Mouse (Mus musculus) c-Kit-positive CD71-positive TER-119-negative erythroid progenitor cells, embryonic 14.5 days (primary cell): ENCODE data around the gene Atg2a.

Source experiments
- DNase-seq: peaks from one replicate; pipeline ENCODE4 v3.0.0-alpha.2; 2013; ENCODE audit warnings: low read depth

Gene Atg2a

DNA sequence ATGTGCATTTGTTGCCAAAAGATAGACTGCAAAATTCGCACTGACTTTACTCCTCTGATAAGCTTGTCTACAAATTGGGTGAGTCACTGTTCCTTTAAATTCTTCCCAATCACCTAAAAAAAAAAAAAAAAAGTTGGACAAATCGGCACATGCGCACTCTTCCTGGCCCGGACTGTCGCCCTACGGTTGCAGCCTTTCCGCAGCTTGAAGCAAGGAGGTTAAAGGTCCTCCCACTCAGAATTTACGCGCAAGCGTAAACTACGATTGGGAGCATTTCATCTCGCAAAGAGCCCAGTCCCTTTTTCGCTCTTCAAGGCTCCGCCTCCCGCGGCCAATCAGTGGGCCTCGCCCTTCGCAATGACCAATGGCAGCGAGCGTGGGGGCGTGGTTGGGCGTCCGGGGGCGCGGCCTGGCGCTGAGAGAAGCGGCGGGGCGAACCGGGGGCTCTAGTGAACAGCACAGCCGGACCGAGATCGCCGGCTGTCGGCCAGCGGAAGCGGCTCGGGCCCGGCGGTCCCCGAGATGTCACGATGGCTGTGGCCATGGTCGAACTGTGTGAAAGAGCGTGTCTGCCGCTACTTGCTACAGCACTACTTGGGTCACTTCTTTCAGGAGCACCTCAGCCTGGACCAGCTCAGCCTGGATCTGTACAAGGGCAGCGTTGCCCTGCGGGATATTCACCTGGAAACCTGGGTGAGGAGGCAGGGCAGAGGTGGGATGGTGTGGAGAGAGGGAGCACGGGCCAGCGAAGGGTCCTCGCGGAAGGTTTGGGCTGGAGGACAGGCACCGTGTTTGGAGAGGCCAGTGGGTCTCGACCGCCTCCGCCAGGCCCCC lies at the start of gene Atg2a:
TSS of gene Atg2a (plus strand) at position 395 of the 834 bp plus-strand sequence.
- DNase-seq = peak; percentile 99

DNA sequence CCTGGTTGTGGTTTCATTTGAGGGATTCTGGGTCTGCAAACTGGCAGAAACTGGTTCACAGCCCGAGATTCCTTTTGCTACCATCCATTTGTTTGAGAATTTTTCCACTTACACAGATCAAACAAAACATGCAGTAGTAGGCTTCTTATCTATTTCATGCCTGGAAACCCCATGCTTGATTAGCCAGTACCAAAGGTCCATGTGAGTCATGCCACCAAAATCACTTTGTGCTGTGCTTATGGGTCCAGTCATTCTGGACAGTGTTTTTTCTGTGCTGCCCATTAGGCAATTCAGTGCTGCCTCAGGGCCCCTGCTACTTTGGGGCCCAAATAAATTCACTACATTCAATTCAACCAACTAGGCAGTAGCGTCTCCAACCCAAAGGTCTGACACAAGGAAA lies 37.2 kb upstream of the Atg2a start:
- DNase-seq = no peak

DNA sequence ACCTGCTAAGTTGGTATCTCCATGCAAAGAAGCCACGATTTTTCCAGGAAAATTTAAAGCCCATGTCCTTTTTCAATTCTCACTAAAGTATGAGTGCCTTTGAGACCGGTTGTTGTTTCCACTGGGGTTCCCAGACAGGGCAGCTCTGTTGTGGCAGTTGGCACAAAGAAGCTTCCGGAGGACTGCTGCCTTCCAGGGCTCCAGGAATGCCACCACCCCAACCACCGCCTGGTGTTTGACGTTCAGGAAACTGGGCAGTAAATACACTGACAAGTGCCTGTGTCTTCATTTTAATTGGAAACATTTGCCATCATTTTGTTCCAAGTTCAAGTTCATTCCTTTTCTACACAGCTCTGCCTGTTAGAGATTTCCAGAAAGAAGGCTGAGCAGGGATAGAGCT lies 34.8 kb upstream of the Atg2a start:
- DNase-seq = no peak

DNA sequence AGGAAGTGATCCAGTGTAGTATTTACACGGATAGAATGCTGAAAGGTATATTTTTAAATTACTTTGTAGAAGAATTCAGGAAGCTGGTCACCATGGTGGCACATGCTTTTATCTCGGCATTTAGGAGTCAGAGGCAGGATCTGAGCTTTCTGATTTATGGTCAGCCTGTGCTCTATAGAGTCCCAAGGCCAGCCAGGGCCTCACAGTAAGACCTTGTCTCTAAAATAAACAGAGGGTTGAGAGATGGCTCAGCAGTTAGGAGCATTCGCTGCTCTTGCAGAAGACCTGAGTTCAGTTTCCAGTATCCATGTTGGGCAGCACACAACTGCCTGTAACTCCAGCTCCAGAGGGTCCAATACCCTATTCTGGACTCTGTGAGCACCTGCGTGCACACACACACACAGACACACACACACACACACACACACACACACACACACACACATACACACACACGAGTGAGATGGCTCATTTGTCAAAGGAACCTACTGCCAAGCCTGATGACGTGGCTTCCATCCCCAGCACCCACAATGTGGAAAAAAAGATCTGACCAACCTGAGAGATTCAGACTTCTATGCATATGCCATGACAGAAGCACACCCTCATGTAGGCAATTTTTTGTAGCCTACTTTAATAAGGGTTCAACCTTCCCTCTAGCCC lies 25.3 kb upstream of the Atg2a start:
- DNase-seq = no peak

DNA sequence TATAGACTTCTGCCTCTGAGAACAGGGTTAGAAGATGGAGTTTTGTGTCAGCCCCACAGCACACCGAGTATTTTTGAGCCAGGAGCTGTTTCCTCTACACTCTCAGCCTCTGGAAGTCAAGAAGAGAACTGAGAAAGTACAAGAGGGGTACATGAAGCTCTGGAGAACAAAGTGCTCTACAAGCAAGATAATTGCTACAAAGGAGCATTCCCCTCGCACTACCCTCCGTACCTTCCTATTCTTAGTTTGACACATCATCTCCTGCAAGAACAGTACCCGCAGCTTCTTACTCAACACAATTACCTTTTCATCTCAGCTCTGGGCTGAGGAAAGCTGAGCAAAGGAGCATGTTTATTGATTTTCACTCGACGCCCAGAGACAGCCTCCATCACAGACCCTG lies 22.9 kb upstream of the Atg2a start:
- no peak for DNase-seq

DNA sequence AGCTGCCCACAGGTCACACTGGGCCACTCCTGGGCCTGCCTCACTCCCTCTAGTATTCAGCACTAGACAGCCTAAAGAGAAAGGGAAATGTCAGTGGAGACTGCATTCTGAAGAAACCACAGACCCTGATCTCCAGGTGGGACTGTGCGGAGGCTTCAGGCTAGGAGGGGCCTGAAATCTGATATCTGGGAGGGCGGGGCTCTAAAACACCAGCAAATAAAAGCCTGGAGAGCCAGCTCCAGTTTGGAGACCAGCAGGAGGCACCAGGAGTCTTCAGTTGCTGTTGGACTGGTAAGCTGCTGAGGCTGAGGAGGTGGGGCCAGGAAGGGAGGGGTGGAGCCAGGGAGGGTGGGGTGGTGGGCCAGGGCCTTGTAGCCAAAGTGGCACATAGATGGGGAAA lies 15.3 kb upstream of the Atg2a start, which contains the start of gene Gpha2:
TSS of gene Gpha2 (plus strand) at position 246 of the 400 bp plus-strand sequence.
- DNase-seq = no peak

DNA sequence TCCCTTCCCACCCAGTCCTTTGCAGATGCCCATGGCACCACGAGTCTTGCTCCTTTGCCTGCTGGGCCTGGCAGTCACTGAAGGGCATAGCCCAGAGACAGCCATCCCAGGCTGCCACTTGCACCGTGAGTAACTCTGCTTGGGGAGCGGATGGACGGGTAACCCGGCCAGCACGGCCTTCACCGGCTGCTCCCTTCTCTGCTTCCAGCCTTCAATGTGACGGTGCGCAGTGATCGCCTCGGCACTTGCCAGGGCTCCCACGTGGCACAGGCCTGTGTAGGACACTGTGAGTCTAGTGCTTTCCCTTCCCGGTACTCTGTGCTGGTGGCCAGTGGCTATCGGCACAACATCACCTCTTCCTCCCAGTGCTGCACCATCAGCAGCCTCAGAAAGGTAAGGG lies 14.7 kb upstream of the Atg2a start:
- no peak for DNase-seq

DNA sequence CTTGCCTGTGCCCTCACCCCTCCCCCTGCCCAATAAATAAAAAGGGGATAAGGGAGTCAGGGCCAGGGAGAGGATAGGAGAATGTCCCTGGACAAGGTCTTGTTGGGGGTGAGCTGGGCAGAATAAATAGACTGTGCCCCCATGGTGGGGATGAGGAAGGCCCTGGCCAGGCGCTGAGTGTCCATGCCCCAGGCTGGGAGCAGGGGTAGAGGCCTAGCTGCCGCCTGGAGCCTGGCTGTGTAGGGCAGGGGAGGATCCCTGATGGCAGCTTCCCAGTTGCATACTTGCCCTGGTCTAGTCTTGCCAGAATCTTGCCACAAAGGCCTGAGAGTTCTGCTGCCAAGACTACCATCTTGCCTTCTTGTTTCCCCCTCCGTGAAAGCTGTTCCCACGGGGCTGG lies 13.6 kb upstream of the Atg2a start:
- DNase-seq = no peak

DNA sequence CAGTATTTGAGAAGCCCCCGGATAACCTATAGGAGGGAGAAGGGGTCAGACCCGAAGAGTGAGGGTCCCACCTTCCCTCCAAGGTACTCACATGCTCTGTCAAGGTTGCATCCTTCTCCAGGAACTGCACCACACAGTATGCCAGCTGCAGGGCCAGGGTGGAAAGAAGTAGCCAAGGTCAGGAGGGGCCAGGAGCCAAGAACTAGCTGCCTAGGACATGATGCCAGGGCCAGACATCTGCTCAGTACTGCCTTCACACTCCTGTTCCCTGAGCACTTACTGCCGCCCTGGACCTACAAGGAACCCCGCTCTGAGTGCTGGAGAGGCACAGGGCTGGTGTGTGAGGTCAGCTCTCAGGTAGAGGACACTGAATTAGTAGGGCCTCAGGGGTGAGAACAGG lies 11.1 kb upstream of the Atg2a start:
- no peak for DNase-seq

DNA sequence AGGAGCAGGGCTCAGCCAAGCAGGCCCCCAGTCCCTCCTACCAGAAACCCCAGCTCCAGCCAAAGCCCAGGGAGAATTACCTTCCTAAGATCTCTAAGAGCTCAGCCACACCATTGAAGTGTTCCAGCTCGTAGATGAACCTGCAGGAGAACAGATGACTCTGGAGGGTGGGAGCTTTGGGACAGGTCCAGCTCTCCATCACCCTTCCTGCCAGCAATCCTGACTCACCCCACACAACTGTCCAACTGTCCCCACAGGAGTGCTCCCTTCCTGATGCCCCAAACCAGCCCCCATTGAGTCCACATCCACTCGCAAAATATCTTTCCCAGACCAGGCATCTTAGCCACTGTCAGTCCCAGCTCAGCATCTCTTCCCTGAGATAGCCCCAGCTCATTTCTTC lies 10.4 kb upstream of the Atg2a start:
- DNase-seq = no peak

DNA sequence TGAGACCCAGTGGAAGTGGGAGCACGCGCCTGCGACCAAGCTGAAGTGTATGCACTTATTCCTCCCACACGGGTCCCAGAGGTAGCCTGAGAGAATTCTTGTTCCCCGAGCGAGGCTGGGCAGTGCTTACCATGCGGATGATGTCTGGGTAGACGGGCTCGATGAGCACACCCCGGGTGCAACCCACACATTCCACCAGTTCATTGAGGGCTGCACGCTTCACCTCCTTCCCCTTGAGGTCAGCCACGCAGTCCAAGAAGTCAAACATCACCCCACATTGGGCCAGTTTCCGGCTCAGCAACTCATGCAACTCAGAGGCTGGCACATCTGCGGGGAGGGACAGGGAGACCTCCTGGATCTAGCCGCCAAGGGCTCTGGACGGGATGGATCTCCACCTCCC lies 7.8 kb upstream of the Atg2a start:
- DNase-seq = no peak

DNA sequence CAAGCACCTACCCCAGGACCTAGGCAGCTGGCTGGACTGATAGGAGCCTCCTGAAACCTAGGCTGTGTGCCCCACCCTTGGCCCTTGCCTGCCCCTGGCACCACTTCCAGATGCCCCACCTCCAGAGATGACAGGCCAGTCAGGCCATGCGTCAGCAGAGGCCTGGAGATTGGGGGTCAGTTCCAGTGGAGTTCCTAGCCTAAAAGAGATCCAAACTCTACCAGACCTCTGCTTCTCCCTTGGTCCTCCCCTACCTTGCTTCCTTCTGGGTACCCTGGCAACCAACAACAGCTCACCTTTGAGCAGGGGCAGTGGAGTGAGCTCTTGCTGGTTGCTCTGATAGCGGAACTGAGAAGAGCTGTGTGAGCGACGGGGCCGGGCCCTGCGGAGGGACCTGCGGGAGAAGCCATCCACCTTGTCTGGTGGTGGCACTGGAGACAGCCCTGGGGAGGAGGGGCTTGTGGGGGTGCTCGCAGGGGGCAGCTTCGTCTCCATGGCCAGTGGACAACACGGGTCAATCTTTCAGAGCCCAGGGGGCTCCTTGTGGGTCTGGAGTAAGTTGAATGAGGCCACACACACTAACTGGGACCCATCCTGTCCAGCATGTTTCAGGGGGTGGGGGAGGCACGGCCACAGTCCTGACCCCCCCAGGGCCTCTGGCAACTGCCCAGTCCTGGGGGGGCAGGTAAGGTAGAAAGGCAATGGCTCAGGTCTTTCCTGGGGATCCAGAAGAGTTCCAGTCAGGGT lies 7.0 kb upstream of the Atg2a start:
- no peak for DNase-seq

DNA sequence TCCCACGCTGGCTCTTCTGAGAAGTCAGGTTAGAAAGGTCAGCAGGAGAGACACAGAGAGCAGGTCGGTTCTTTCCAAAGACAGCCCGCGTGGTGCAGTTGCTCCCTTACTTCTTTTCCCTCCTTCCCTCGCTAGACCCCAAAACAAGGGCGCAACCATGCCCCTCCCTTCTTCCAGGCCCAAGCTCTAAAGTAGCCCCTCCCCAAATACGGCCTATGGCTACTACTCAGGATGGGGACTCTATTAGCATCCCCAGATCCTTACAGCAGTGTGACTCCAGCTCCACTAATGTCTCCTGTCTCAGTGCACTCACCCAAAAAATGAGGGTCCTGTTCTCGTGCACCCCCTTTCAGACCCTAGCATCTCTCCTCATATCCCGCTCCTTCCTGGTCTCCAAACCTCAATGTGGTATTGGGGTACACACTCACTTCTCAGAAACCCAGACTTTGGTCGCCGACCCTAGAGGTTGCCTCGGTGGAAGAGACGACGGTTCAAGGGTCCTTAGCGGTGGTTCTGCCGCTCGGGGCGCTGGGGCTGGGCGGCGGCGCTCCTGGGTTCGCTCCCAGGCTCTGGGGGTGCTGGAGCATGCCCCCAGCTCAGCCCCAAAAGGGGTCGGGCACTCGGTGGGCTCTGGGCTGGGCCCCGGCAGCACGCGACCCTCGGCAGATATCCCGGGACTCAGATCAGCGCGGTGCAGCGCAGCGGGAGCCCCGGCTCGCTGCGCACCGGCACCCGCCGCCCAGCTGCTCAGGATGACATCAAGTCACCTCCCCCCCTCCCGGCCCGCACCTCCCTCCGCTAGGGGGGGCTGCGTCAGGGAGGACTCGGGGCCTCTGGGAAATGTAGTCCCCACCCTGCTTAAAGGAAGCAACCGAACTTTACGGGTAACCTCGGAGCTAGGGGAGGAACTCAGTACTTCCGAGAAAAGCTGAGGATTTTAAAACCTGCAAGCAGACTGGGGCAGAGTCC lies 6.1 kb upstream of the Atg2a start, which contains the start of gene Ppp2r5b:
TSS of gene Ppp2r5b (minus strand) at position 789 of the 969 bp plus-strand sequence.
- DNase-seq = peak; percentile 91

DNA sequence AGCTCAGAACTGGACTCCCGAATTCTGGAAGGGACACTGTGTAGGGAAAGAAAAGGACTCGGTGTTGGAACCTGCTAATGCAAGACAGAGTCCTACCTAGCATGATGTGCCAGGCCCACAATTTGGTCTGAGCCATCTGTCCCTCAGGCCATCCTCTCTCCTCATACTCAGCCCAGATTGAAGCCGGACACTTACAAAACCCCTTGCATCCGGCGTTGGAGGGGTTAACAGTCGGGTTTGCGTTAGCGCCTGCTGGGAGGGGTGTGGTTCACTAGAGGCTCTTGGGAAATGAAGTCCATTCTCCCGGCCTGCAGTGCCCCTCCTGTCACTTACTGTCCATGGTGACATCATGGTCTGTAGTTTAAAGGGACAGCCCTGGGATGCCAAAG lies 5.4 kb upstream of the Atg2a start:
- DNase-seq = peak; percentile 81

DNA sequence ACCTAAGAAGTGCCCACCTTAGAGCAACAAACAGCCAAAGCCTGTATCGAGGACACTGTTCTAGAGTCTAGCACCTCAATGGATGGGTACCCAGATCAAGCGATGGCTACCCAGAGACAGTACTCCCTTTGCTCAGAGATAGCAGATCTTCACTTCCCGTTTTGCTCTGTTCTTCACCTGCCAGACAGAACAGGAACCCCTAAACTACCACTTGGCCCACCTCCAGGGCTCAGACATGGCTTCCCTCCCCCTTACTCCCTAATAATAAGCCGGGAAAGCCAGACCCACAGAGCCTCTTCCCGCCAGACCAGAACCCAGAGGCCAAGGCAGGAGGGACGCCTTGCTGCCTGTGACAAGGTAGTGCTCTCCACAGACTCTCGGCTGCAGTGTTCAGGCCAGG lies 4.6 kb upstream of the Atg2a start:
- no peak for DNase-seq

DNA sequence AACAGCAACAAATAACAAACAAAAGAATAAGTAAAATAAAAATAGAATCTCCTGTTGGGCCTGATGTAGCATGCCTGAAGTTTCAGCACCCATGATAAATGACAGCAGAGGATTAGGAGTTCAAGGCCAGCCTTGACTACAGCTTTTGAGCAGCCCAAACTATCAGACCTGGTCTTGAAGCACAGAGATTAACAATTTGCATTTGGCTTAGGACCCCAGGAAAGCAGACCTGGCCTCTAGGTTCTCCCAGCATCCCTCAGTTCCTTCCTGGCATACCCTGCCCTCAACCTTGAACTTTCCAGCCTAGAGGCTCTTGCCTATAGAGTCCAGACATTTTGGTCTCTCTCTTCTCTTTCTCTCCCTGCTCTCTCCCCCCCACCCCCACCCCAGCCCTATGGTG lies 2.7 kb upstream of the Atg2a start:
- DNase-seq = no peak

DNA sequence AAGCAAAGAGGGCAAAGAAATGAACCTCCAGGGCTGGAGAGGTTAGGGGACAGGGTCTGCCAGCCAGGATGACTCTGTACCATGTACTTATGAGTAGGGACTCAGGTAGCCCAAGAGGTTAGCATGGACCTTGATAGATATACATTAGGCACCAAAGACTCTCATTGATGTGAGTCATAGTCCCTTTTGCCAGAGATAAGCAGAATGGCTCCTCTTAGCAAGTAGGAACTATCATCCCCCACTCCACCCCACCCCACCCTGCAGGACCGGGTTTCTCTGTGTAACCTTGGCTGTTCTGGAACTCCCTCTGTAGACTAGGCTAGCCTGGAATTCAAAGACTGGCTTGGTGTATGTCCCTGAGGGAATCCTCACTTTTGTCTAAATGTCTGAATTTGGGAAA lies 1.3 kb upstream of the Atg2a start:
- peak; percentile 46 for DNase-seq

DNA sequence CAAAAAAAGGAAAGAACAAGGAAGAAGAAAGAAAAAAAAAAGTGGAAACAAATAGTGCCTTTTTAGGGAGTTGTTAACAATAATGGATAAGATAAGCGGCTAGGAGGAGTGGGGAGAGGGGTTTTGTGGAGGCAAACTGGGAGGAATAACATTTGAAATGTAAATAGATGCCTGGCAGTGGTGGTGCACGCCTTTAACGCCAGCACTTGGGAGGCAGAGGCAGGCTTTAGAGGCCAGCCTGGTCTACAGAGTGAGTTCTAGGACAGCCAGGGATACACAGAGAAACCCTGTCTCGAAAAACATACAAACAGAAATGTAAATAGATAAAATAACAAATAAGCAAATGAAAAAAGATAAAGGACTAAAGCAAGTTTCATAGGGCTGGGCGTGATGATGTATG lies 743 bp upstream of the Atg2a start:
- no peak for DNase-seq

DNA sequence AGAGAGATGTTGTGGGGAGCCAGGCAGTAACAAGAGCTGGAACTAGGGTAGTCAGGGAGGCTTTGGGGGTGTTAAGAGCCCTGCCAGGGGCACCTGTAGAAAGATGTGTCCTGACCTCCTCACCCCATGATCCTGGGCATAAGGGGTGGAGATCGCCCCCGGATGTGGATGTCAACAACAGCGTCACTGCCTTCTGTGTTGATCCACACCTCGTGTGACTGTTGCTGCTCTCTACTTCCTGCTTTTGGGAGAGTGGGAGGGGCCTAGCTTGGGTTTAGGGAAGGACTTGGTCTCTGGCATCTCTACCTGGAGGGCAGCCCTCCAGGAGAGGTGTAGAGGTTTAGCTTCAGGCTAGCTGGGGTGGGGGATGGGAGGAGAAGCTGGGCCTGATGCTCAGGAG lies 813 bp downstream of the Atg2a start:
- peak; percentile 46 for DNase-seq

DNA sequence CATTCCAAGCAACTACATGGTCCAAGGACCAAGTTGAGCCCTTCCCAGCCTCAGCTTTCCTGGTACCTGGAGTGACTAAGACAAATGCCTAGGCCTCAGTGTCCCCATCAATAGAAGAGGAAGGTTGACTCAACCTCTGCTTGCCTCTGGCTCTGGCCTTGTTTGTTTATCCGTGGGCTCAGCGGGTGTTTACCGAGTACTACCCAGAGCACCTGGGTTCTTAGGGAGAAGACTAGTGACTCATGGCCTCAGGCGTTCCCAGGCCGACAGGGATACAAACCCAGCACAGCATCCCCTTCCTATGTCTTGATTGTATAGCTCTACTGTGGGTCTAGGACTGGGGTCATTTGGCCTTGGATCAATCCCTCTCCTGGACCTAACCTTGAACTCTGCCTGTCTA lies 1.8 kb downstream of the Atg2a start:
- DNase-seq = no peak

DNA sequence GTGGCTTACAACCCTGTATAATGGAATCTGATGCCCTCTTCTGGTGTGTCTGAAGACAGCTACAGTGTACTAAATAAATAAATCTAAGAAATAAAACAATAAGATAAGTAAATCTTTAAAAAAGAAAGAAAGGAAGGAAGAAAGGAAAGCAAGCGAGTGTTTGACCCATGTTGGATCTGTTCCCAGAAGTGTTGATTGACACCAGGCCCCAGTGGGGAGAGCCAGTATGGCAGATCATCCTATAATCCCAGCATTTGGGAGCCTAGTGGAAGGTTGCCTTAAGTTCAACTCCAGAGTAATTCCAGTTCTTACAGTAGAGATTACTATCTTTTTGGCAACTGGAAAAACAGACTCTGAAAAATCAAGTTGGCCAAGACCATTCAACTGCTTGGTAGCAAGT lies 4.3 kb downstream of the Atg2a start:
- DNase-seq = no peak
